30 mouse cellular contexts compared by ENCODE assay signal in the genomic region with DNA sequence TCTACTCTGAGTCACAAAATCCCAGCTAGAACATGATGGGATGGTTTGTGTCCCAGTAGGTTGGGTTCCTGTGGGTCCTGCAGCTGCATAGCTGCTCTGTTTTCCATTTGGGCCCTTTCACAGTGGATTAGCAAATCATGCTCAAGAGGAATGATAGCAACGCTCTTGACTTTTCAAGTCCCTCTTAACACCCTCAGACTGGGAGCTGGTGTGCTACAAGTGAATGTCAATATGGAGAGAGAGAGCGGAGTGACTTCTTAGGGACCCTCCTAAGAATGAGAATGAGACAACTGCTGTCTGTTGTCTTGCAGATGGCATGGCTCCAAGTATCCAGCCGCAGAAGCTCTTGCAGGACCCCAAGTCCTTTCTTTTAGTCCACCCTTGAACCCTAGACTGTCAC.
DNase-seq lines count a peak whose midpoint lies in the region; ATAC-seq and TF ChIP-seq lines count a peak whose summit lies in the region.
"Had no signal": no experiment of that assay in that cellular context is flagged by ENCODE, and none has a peak within 500 bp of the region (broad histone marks: within the 10 kb centered on the region; RNA-seq: fewer than 3 reads in every experiment).

No protein-coding gene starts in this region.

- no peaks in the 10 kb centered on the region for H3K9me3 ChIP-seq in lung, embryonic 14.5 days (ENCODE audit: low read depth, low read length)
- no peaks in the 10 kb centered on the region for H3K9me3 ChIP-seq in midbrain, embryonic 13.5 days
- H3K9me3 ChIP-seq: embryonic facial prominence, embryonic 10.5 days; embryonic facial prominence, embryonic 13.5 days; forebrain, embryonic 12.5 days; forebrain, embryonic 15.5 days had no signal

- H3K27ac ChIP-seq in lung, embryonic 14.5 days (ENCODE audit: low read depth): no peak overlapping the region
- H3K27ac ChIP-seq in midbrain, embryonic 13.5 days: no peak overlapping the region
- H3K27ac ChIP-seq: embryonic facial prominence, embryonic 10.5 days; embryonic facial prominence, embryonic 13.5 days; forebrain, embryonic 12.5 days; forebrain, embryonic 15.5 days; gastrocnemius, adult 2 months; heart, embryonic 13.5 days; hindbrain, embryonic 14.5 days; hindbrain, postnatal 0 days had no signal

- no peak overlapping the region for H3K4me3 ChIP-seq in lung, adult 2 months (replicated peaks; ENCODE audit: extremely low read depth, low read depth, low read length)
- H3K4me3 ChIP-seq in lung, embryonic 14.5 days (ENCODE audit: low read depth, low read length): no peak overlapping the region
- H3K4me3 ChIP-seq in midbrain, embryonic 13.5 days (replicated peaks): no peak overlapping the region
- H3K4me3 ChIP-seq: embryonic facial prominence, embryonic 10.5 days; embryonic facial prominence, embryonic 13.5 days; erythroblast, embryonic 14.5 days; forebrain, embryonic 12.5 days; forebrain, embryonic 15.5 days; gastrocnemius, adult 2 months; heart, embryonic 13.5 days had no signal

- H3K36me3 ChIP-seq in lung, embryonic 14.5 days (ENCODE audit: insufficient read depth): no peaks in the 10 kb centered on the region
- H3K36me3 ChIP-seq in midbrain, embryonic 13.5 days: no peaks in the 10 kb centered on the region
- H3K36me3 ChIP-seq: embryonic facial prominence, embryonic 10.5 days; embryonic facial prominence, embryonic 13.5 days; forebrain, embryonic 12.5 days; forebrain, embryonic 15.5 days; heart, embryonic 13.5 days had no signal

- 69% methylated on average over 3 of the region's 3 CpGs for WGBS in lung, adult 2 months
- WGBS in lung, embryonic 14.5 days: 45% methylated on average over 3 of the region's 3 CpGs
- WGBS in midbrain, embryonic 13.5 days: 76% methylated on average over 3 of the region's 3 CpGs

- no peak overlapping the region for H3K9ac ChIP-seq in lung, embryonic 14.5 days
- H3K9ac ChIP-seq in midbrain, embryonic 13.5 days (replicated peaks): no peak overlapping the region
- H3K9ac ChIP-seq: embryonic facial prominence, embryonic 13.5 days; forebrain, embryonic 12.5 days; forebrain, embryonic 15.5 days; heart, embryonic 13.5 days; hindbrain, embryonic 14.5 days had no signal

- H3K27me3 ChIP-seq in lung, embryonic 14.5 days (ENCODE audit: insufficient read depth, low read length): no peaks in the 10 kb centered on the region
- H3K27me3 ChIP-seq in midbrain, embryonic 13.5 days: no peaks in the 10 kb centered on the region
- H3K27me3 ChIP-seq: CH12.LX; embryonic facial prominence, embryonic 13.5 days; forebrain, embryonic 12.5 days; forebrain, embryonic 15.5 days had no signal

- no peak for TF ChIP-seq CTCF in lung, adult 2 months (IDR thresholded peaks at IDR 0.05; ENCODE audit: insufficient read depth, low read length)
- TF ChIP-seq CTCF in lung, embryonic 14.5 days (IDR thresholded peaks at IDR 0.05; ENCODE audit: low read depth): no peak

- no peaks in the 10 kb centered on the region for H3K4me1 ChIP-seq in lung, adult 2 months (ENCODE audit: control insufficient read depth, insufficient read depth, low read length)
- H3K4me1 ChIP-seq in lung, embryonic 14.5 days (ENCODE audit: insufficient read depth): no peaks in the 10 kb centered on the region
- no peaks in the 10 kb centered on the region for H3K4me1 ChIP-seq in midbrain, embryonic 13.5 days (replicated peaks)
- H3K4me1 ChIP-seq: embryonic facial prominence, embryonic 10.5 days; embryonic facial prominence, embryonic 13.5 days; forebrain, embryonic 12.5 days; forebrain, embryonic 15.5 days had no signal

- TF ChIP-seq POLR2A in lung, adult 2 months (IDR thresholded peaks at IDR 0.05; ENCODE audit: borderline replicate concordance, extremely low read depth, low read depth, low read length): no peak

- DNase-seq in lung, adult 18-20 months: peak; percentile 6 to 61
- no peak for DNase-seq in lung, adult 2 months
- DNase-seq in lung, embryonic 14.5 days: peak; percentile 36
- DNase-seq in lung, postnatal 10 days: peak; percentile 46
- peak; percentile 68 for DNase-seq in lung, postnatal 36 days
- DNase-seq in left cerebral cortex, adult 18-20 months (ENCODE audit: low spot score in 2 of 2): no peak
- DNase-seq: adrenal gland, postnatal 14 days; B cell, adult 2 months; cerebellum, adult 11 months; cerebellum, adult 2 months; cerebellum, adult 9-11 months; cerebellum, postnatal 36 days; embryo, embryonic 11 days; gastrocnemius, adult 2 months; gastrocnemius, postnatal 14 days; heart, adult 18-20 months; heart, postnatal 14 days; heart, postnatal 4 days had no signal

- no peak overlapping the region for H3K4me2 ChIP-seq in lung, embryonic 14.5 days
- H3K4me2 ChIP-seq in midbrain, embryonic 13.5 days (replicated peaks): no peak overlapping the region
- H3K4me2 ChIP-seq: embryonic facial prominence, embryonic 13.5 days; forebrain, embryonic 12.5 days; forebrain, embryonic 15.5 days; heart, embryonic 13.5 days; hindbrain, embryonic 14.5 days had no signal

- no peak for ATAC-seq in lung, embryonic 14.5 days (ENCODE audit: insufficient read depth)
- no peak for ATAC-seq in midbrain, embryonic 13.5 days
- ATAC-seq in frontal cortex, adult (ENCODE audit: low TSS enrichment): no peak
- ATAC-seq: forebrain, embryonic 15.5 days; hindbrain, postnatal 0 days; inflammation-experienced regulatory T-cells, adult 6 months had no signal

Comparison
In these comparisons a context has a peak if more than half of its experiments do, and no peak if none do; other contexts are left out.
1. DNase-seq: peak in lung, adult 18-20 months (2 of 2), lung, embryonic 14.5 days (single experiment), lung, postnatal 10 days (single experiment) and lung, postnatal 36 days (single experiment); none in lung, adult 2 months (single experiment) and left cerebral cortex, adult 18-20 months (0 of 2).